Mouse (Mus musculus) R1 (cell line): Measurements from ENCODE around the gene Dctn3.
A peak's percentile ranks its signal among the peaks of the same experiment; 100 is the strongest.

ENCODE experiments used
- DNase-seq: peaks from one replicate; pipeline ENCODE4 v3.0.0-alpha.2; 2018; ENCODE audit warnings: low read depth, low spot score

Gene Dctn3

DNA sequence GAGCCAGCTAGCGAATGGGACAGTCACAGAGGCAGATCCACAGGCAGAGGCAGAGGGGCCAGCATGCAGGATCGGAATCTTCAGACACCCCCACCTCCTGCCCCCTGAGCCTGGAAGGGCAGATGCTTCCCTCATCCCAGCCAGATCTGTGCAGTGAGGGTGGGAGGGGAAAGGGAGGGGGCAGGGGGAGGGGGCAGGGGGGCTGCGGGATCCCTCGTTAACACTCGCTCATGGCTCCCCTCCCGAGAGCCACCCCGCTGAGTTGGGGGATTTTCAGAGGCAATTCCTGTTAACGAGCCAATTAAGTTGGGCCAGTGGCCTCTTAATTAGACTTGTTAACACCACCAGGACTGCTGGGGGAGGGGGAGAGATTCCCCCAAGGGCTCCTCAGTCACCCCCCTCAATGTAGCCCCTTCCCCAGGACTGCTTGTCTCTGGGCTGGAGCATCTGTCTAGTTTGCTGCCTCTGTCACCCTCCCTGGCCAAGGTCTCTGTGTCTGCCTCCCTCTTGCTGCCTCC is 50.9 kb downstream of the Dctn3 start:
- no peak for DNase-seq

DNA sequence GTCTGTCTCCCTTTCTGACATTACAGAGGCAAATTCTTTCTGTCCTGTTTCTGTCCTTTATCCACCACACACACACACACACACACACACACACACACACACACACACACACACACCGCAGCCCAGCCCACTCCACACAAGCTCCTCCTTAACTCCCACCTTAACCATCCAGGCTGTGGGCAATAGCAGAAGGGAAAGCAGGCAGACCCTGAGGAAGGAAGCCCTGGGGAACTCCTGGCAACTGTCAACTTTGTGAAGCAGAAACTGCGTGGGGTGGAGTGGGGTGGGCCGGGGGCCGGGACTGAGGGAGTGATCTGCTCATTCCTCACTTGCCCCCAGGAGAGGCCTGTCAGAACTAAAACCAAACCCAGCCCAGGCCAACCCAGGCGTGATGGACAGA is 51.5 kb downstream of the Dctn3 start:
- no peak for DNase-seq

DNA sequence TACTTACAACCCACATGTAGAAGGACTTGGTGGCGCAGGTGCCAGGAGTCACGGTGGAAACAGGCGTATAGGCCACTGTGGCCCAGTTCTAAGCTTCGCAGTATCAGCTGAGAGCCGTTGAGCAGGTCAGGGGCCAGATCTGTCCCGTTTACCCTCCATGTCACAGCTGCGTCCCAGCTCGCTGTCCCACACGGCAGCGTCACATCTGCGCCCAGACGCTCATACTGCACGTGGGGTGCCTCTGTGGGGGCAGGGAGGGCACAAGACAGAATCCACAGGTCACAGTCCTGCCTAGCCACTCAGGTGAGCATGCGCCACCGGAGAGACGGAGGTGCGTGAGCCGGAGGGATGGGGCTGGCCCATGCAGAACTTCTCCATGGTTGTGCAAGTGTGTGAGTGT is 52.1 kb downstream of the Dctn3 start:
- no peak for DNase-seq

DNA sequence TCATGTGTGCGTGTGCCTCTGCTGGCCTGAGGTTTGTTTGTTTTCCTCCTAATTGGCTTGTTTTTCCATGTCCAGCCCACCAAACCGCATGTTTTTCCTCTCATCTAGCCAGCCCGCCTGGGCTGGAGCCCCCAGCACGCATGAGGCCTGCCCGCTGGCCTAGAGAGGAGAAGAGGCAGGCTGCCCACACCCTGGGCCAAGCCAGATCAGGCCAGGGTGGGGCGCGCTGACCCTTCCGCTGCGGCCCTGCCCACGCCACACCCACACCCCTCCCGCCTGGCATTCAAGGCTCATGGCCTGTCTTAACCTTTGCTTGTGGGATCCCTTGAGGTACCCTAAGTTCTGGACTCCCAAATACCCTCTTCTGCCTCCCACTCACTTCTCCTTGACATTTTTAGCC is 56.3 kb downstream of the Dctn3 start:
- DNase-seq = no peak

DNA sequence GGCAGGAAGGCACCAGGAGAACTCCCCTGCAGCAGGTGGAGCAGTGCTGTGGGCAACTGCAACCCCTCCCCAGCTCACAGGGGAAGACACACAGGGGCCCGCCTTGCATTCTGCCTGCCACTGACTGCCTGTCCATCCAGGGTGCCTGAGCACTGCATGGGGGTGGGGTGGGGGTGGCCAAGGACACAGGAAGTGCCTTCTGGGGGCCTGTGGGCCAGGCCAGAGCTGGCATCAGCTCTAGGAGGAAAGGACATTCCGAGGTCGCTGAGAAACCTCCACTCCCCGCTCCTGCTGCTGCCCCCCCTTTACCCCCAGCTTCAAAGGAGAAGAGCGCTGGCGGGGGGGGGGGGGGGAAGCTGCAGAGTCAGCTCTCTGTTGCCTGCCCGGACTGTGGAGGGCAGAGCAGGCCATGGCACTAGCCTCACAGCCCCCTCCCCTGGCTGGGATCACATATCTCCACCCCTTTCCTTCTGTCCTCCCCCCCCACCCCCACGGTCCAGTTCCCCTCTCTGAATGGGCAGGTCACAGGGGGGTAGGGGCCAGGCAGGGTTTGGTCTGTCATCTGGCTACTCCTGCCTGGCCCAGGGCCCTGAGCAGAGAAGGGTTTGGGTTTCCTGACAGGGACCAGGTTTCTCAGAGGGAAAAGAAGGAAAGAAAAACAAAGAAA is 57.8 kb downstream of the Dctn3 start:
- peak; percentile 23 for DNase-seq
